Mouse (Mus musculus) liver, embryonic 12.5 days (tissue): ENCODE measurements around the gene Gdf9. TPM values are rescaled to one million over a fixed set of nuclear protein-coding genes. Genes with fewer than 3 reads are reported as not detected.

Source experiments
- ATAC-seq: fragments of 200-750 bp; cut with Nextera tagmentation; 2 replicates; pipeline ENCODE4 v1.8.0; 2017; ENCODE audit warnings: moderate number of reproducible peaks, mild to moderate bottlenecking, moderate library complexity
- H3K27ac ChIP-seq: fragments of 300-500 bp; sonication (generic); 2 replicates; pipeline ENCODE4 v1.5.1; 2016; ENCODE audit warnings: mild to moderate bottlenecking
- H3K27me3 ChIP-seq: fragments of 300-500 bp; sonication (generic); replicated peaks from 2 replicates; pipeline ENCODE4 v1.6.1; 2016; ENCODE audit warnings: mild to moderate bottlenecking, moderate library complexity
- H3K36me3 ChIP-seq: fragments of 300-500 bp; sonication (generic); 2 replicates; pipeline ENCODE4 v1.6.1; 2016; ENCODE audit warnings: mild to moderate bottlenecking, moderate library complexity
- H3K4me1 ChIP-seq: fragments of 300-500 bp; sonication (generic); 2 replicates; pipeline ENCODE4 v1.6.1; 2016
- H3K4me2 ChIP-seq: fragments of 300-500 bp; sonication (generic); 2 replicates; pipeline ENCODE4 v1.6.1; 2016; ENCODE audit warnings: mild to moderate bottlenecking, moderate library complexity
- H3K4me3 ChIP-seq: fragments of 300-500 bp; sonication (generic); 2 replicates; pipeline ENCODE4 v1.5.1; 2016; ENCODE audit warnings: mild to moderate bottlenecking, moderate library complexity
- H3K9ac ChIP-seq: fragments of 300-500 bp; sonication (generic); 2 replicates; pipeline ENCODE4 v1.6.1; 2016; ENCODE audit warnings: mild to moderate bottlenecking, moderate library complexity
- H3K9me3 ChIP-seq: fragments of 300-500 bp; sonication (generic); replicated peaks from 2 replicates; pipeline ENCODE4 v1.6.1; 2016; ENCODE audit warnings: mild to moderate bottlenecking, moderate library complexity
- WGBS: fragments of 180-500 bp; shearing (Covaris S2); methylation state at CpG from one replicate; pipeline ENCODE4 v1.1.7; 2016; ENCODE audit not compliant: insufficient replicate concordance; 5-methylcytosine and 5-hydroxymethylcytosine counted together
- polyA plus RNA-seq: library from polyadenylated mRNA; unstranded; fragments of >200 nt; fragmentation: Nextera tagmentation; extraction: Ambion mirVana; gene quantifications from 2 replicates; pipeline ENCODE4 v1.2.1, GENCODE M21; 2016

Gene Gdf9
- polyA plus RNA-seq, 1 experiment from 2014 or later = 0.21 TPM

DNA sequence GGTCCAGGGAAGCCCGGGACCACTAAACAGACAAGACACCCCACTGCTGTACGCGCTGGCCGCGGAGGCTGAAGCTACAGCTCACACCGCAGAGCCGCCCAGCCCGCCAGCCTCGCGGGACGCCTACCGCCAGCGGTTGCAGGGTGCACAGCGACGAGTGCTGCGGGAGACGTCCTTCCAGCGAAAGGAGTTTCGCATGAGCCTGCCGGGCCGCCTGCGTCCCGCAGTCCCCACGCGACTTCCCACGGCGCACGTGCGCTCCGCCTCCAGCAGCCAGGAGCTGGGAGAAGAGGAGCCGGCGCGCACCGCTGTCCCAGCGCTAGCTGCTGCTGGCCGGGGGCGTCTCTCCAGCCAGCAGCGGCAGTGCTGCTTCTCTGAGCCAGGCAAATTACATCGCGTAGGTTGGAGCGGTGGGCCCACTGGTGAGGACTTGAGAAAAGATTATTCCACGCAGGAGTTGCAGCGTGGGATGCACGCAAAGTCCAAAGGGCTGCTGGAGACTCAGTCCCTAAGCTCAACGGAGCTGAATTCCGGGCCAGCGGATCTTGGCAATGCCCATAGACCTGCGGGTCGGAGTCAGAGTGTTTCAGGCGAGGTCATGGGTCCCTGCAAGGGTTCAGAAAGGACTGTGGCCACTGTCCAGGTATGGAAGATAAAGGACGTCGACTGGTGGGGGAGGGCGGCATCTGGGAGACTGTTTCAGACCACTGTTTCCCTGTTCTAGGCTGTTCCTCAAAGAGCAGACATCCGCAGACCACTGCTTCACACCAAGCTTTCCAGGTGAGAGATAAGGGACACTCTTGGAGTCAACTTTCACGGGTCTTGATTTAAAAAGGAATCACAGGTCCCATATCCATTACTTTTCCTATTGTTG lies 33.0 kb downstream of the Gdf9 start:
- H3K4me1 ChIP-seq = peaks cover 42% of the 10 kb centered on the region
- H3K36me3 ChIP-seq = no peaks in the 10 kb centered on the region
- ATAC-seq = no peak
- peak overlapping the region; percentile 48 for H3K4me3 ChIP-seq
- H3K9ac ChIP-seq = peak overlapping the region; percentile 45; the same call in 1 of the 2 replicates
- H3K27ac ChIP-seq = no peak overlapping the region
- 6% methylated on average over 55 of the region's 55 CpGs for WGBS
- no peaks in the 10 kb centered on the region for H3K9me3 ChIP-seq
- H3K27me3 ChIP-seq = peaks cover 96% of the 10 kb centered on the region
- H3K4me2 ChIP-seq = peak overlapping the region; percentile 72

DNA sequence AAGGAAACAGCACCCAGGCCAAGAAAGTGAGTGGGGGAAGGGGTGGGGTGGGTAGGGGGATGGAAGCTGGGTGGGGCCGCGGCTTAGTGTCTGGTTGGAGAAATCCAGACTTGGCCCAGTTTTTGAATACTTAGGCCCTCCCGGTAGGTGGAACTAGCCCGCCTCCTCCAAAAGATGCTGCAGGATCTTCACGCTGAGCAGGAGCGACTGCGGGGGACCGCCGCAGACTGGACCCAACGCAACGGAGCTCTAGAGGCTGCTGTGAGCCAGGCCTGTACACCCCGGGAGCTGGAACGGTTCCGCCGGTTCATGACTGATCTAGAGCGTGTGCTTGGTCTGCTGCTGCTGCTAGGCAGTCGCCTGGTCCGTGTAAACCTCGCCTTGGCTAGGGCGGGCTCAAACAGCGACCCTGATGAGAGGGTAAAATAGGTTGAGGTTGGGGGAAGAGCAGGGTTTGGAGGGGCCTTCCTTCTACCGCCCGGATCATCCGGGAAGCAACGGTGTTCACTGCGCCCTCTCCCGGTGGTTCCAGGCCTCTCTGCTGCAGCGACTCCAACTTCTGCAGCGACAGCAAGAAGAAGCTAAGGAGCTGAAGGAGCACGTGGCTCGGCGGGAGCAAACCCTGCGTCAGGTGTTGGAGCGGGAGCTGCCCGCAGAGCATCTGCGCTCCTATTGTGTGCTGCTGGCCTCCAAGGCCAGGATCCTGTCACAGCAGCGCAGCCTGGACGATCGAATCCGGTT lies 35.6 kb downstream of the Gdf9 start:
- Histone ChIP-seq H3K4me2 (peak overlapping the region; percentile 60), H3K9ac (no peak overlapping the region), H3K9me3 (no peaks in the 10 kb centered on the region), H3K27ac (no peak overlapping the region), H3K36me3 (no peaks in the 10 kb centered on the region), H3K27me3 (peaks cover 99% of the 10 kb centered on the region), H3K4me3 (peak overlapping the region; percentile 19; the same call in 1 of the 2 replicates), H3K4me1 (peaks cover 44% of the 10 kb centered on the region)
- 8% methylated on average over 40 of the region's 40 CpGs for WGBS
- ATAC-seq = peak; percentile 21; the same call in 1 of the 2 replicates

DNA sequence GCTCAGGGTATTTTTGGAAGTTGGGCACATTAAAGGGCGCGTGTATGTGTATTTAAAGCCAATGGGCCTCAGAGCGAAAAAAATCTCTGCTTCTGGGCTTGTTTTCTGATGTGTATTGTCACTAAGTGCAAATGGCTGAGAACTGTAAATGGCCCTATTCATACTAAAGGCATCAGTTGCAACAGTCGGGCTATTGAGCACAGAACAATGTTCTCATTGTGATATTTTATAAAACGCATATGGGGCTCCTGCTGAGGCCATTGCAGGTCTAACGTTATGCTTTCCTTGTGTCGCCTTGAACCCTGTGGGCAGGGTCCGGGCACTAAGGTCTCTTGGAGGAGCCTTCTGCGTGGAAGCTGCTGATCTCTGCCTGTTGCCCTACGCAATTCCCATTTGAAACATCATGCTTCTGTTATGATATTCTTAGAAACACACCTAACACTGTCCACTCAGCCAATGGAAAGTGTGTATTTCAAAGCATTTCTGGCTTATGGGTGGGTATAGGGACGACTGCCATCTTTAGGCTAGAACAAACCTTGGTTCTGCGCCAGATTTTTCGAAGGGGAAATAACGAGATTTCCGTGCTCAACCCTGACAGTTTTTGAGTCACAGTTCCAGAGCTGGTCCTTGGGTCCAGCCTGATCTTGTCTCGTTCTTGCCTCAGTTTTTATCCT lies 38.6 kb downstream of the Gdf9 start:
- H3K9me3 ChIP-seq = no peaks in the 10 kb centered on the region
- H3K4me3 ChIP-seq = no peak overlapping the region
- H3K4me1 ChIP-seq = peaks cover 19% of the 10 kb centered on the region
- no peak overlapping the region for H3K9ac ChIP-seq
- peak overlapping the region; percentile 41 for H3K4me2 ChIP-seq
- no peaks in the 10 kb centered on the region for H3K36me3 ChIP-seq
- ATAC-seq = no peak
- WGBS = 42% methylated on average over 16 of the region's 16 CpGs
- H3K27me3 ChIP-seq = peaks cover 97% of the 10 kb centered on the region
- no peak overlapping the region for H3K27ac ChIP-seq

DNA sequence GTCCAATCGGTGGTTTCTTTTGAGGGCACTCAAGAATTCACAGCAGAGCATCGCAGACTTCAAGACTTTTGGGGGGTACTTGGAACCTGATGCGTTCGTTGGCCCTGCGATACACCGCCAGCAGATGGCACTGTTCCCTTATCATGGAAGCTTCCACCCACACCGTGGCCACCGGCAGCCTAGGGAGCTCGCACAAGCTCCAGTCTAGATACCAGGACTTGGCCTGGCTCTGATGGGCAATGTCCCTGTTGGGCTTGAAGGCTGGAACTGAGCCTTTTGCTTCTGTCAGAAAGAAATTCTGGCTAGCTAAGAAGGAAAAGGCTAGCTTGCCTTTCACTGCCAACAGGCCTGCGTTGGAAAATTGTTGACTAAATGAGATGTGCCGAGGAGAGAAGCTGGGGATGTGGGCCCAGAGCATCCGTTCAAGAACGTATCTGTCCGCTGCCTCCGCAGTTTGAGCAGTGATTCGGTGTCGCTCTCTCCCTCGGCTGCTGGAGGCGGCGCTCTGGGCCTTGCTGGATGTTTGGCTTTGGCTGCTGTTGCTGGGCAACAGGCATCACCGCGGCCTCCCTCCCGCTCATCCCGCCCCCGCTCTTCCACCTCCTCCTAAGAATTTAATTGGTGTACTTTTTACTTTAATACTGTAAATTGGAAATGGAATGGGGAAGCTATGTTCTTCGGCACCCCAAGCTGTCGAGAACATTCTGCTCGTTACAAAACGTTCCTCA lies 39.3 kb downstream of the Gdf9 start, which contains the start of gene Gm9837:
Gm9837 (minus strand) TSS at position 512 of the 728 bp plus-strand sequence.
- Histone ChIP-seq H3K27ac (no peak within 1 kb of the TSS), H3K4me3 (no peak within 1 kb of the TSS), H3K4me1 (peaks cover 19% of the 10 kb centered on the region), H3K9ac (no peak within 1 kb of the TSS), H3K36me3 (no peaks in the 10 kb centered on the region), H3K9me3 (no peaks in the 10 kb centered on the region), H3K27me3 (peaks cover 97% of the 10 kb centered on the region), H3K4me2 (peak within 1 kb of the TSS; percentile 41)
- peak; percentile 76 for ATAC-seq
- WGBS = 7% methylated on average over 29 of the region's 29 CpGs

DNA sequence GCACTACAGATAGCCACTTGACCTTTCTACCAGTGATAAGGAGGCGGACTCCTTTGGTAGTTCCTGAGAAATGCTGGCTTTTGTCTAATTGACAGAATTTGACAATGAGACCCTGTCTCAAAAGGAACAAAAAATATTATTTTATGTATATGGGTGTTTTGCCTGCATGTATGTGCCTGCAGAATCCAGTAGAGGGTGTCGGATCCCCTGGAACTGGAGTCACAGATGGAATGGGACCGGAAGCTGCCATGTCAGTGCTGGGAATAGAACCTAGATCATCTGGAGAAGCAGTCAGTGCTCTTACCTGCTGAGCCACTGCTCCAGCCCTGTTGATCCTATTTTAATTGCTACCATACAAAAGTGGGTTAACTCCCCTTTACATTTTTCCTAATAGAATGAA lies 41.9 kb downstream of the Gdf9 start:
- H3K36me3 ChIP-seq = no peaks in the 10 kb centered on the region
- no peak overlapping the region for H3K27ac ChIP-seq
- H3K27me3 ChIP-seq = peaks cover 94% of the 10 kb centered on the region
- 64% methylated on average over 3 of the region's 3 CpGs for WGBS
- no peak for ATAC-seq
- peaks cover 9% of the 10 kb centered on the region for H3K4me1 ChIP-seq
- no peaks in the 10 kb centered on the region for H3K9me3 ChIP-seq
- H3K4me3 ChIP-seq = no peak overlapping the region
- H3K4me2 ChIP-seq = no peak overlapping the region
- H3K9ac ChIP-seq = no peak overlapping the region

DNA sequence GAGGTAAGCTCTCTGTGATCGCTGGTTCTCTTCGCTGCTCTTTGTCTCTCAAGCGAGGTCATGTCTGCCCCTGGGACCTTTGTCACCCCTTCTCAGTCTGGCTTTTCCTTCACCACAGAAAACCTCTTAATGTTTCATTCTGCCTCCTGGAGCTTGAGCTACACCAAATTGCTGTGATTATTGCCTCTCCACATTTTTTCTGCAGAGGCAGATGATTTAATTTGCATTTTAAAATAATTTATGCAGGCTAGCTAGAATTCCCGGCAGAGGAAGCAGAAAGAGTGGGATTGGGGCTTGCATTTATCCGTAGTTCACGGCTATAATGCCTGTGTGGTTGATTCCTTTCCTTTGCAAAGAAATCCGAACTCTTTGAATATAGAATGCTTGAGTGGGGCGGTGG lies 44.8 kb downstream of the Gdf9 start:
- no peak overlapping the region for H3K4me3 ChIP-seq
- ATAC-seq = no peak
- 39% methylated on average over 8 of the region's 8 CpGs for WGBS
- no peaks in the 10 kb centered on the region for H3K9me3 ChIP-seq
- peaks cover 95% of the 10 kb centered on the region for H3K27me3 ChIP-seq
- peaks cover 32% of the 10 kb centered on the region for H3K4me1 ChIP-seq
- no peak overlapping the region for H3K9ac ChIP-seq
- H3K36me3 ChIP-seq = no peaks in the 10 kb centered on the region; the same call in 1 of the 2 replicates
- no peak overlapping the region for H3K4me2 ChIP-seq
- H3K27ac ChIP-seq = no peak overlapping the region

DNA sequence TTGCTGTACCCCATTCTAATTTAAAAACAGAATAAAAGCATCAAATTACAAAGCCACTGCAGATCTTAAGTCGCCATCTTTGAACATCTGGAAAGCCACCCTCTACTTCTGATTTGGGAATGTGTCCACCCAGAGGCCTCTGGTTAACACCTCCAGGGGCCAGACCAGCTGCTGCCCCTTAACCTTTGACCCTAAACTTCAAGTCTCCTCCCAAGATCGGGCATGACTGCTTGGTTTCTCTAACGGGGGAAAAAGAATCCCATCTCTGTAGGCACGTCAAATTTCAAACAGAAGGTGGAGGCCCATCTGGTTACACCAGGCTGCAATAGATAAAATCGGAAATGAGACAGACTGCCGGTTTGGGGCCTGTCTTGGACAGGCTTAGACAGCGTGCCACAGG lies 47.0 kb downstream of the Gdf9 start:
- no peak for ATAC-seq
- Histone ChIP-seq H3K4me2 (peak overlapping the region; percentile 88), H3K4me1 (peaks cover 48% of the 10 kb centered on the region), H3K4me3 (peak overlapping the region; percentile 73), H3K9me3 (no peaks in the 10 kb centered on the region), H3K27ac (no peak overlapping the region), H3K36me3 (no peaks in the 10 kb centered on the region; the same call in 1 of the 2 replicates), H3K27me3 (peaks cover 75% of the 10 kb centered on the region), H3K9ac (no peak overlapping the region)
- whole genome bisulfite sequencing = 28% methylated on average over 7 of the region's 7 CpGs

DNA sequence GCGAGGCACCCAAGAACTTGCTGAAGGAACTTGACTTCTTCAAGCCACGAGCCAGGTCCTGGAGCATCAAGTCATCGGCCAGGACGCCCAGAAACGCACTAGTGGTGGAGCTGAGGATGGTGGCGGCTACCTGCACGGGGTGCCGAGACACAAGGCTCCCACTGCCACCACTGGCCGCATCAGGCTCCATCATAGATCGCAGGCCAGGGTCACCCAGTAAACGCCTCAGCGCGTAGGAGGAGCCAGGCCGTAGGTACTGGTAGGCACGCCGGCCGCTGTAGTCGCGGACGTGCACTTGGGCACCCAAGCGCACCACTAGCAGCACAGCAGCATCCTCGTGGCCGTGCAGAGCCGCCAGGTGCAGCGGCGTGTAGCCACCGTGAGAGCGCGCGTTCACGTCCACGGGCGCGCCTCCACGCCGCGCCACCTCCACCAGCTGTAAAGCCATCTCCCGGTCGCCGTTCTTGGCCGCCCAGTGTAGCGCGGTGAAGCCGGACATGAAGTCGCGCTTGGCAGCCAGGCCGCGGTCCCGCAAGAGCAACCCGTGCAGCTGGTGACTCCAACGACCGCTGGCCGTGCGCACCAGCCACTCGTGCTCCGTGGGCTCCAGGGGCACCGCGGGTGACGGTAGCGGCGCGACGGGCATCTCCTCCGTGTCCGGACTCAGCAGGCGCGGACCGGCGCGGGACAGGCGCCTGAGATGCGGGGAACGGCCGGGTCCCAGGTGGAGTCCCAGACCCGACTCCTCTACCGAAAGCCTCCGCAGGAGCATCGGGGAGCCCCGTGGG lies 47.8 kb downstream of the Gdf9 start:
- Histone ChIP-seq H3K4me1 (peaks cover 55% of the 10 kb centered on the region), H3K9me3 (no peaks in the 10 kb centered on the region), H3K4me2 (peak overlapping the region; percentile 88), H3K27ac (peak overlapping the region; percentile 99; the same call in 1 of the 2 replicates), H3K4me3 (peak overlapping the region; percentile 73), H3K36me3 (no peaks in the 10 kb centered on the region; the same call in 1 of the 2 replicates), H3K9ac (peak overlapping the region; percentile 83), H3K27me3 (peaks cover 69% of the 10 kb centered on the region)
- WGBS = 10% methylated on average over 79 of the region's 79 CpGs
- no peak for ATAC-seq

DNA sequence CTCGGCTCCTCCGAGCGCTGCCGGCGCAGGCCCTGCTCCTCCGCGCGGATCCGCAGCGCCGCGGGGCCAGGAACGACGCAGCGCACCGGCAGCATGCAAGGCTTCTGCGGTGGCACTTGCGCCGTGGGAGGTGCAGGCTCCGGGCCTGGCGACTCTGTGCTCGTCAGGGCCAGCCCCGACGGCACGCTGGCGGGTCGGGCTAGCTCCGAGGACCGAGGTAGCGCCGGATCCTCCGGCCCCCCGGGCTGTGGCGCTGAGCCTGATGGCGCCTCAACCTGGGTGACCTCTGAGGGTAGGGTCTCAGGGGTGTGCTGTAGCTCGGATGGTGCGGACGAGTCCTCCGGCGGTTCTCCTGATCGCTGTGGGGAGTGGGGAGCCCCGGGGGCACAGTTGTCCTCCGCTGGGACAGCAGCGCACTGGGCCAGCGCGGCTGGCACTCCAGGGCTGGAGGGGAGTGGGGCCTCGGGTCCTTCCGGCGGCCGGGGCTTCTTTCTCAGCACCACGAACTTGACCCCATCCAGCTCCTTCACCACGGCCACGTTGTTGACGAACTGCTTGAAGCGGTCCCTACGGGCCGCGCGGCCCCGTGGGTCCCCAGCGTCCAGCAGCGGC lies 48.5 kb downstream of the Gdf9 start:
- WGBS = 2% methylated on average over 62 of the region's 62 CpGs
- Histone ChIP-seq H3K27me3 (peaks cover 62% of the 10 kb centered on the region), H3K4me1 (peaks cover 62% of the 10 kb centered on the region), H3K9me3 (no peaks in the 10 kb centered on the region), H3K9ac (peak overlapping the region; percentile 83), H3K4me2 (peak overlapping the region; percentile 88), H3K4me3 (peak overlapping the region; percentile 73), H3K27ac (peak overlapping the region; percentile 99), H3K36me3 (no peaks in the 10 kb centered on the region; the same call in 1 of the 2 replicates)
- ATAC-seq = no peak

DNA sequence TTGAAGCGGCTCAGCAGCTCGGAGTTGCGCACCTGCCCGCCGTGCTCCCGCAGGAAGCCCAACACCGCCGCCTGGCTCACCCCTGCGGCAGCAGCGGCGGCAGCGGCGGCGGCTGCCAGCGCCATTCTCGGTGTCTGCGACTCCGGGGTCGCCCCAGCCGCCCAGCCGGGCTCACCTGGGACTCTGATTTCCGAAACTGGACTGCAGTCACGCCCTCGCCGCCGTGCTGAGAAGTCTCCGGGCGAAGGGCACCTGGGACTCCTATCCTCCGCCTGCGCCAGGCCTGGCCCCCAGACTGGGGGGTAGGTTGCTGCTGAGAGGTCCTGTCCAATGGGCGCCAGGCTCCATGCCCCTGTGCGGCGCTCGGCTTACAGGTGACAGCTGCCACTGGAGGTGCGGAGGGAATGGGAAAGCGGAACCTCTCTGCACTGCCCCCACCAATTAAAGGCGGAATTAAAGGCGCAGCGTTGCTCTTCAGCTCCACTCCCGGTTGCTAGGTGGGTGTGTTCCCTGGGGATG lies 49.0 kb downstream of the Gdf9 start, which contains the start of the genes Gm9945 and Sowaha:
Gm9945 (plus strand) TSS at position 384 of the 519 bp plus-strand sequence.
Sowaha (minus strand) TSS at position 492 of the 519 bp plus-strand sequence.
- Histone ChIP-seq H3K36me3 (no peaks in the 10 kb centered on the region; the same call in 1 of the 2 replicates), H3K4me1 (peaks cover 67% of the 10 kb centered on the region), H3K27ac (peak within 1 kb of the TSS; percentile 99), H3K9ac (peak within 1 kb of the TSS; percentile 83), H3K4me2 (peak within 1 kb of the TSS; percentile 88), H3K9me3 (no peaks in the 10 kb centered on the region), H3K27me3 (peaks cover 56% of the 10 kb centered on the region), H3K4me3 (peak within 1 kb of the TSS; percentile 73)
- WGBS = 4% methylated on average over 40 of the region's 40 CpGs
- ATAC-seq = peak; percentile 63
